ENCODE assay signal across 8 mouse cellular contexts in the genomic region with DNA sequence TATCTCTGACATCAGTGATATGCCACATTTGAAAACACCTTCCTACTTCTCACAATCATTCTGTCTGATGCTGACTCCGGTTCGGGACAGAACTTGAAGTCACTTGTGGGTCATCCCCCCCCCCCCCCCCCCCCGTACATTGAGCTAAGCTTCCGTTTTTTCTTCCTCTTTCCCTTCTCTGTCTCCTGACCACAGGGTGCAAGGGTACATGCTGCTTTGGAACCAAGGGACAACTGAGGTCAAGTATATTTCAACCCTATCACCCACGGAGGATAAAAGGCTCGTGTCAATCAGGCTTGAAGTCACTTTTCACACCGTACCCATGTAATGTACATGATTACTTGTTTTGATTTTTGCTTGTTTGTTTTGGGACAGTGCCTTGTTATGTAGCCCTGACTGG. TPM values are rescaled to one million over a fixed set of nuclear protein-coding genes. Genes with fewer than 3 reads are reported as not detected.
DNase-seq lines count a peak whose midpoint lies in the region; ATAC-seq and TF ChIP-seq lines count a peak whose summit lies in the region.

No protein-coding gene starts in this region.

- no peak overlapping the region for H3K27ac ChIP-seq in heart, embryonic 10.5 days
- no peak overlapping the region for H3K27ac ChIP-seq in embryonic facial prominence, embryonic 11.5 days (replicated peaks; ENCODE audit: low read depth, low read length)
- no peak overlapping the region for H3K27ac ChIP-seq in hindbrain, postnatal 0 days
- no peak overlapping the region for H3K27ac ChIP-seq in midbrain, embryonic 13.5 days

- no peaks in the 10 kb centered on the region for H3K36me3 ChIP-seq in heart, embryonic 10.5 days
- H3K36me3 ChIP-seq in embryonic facial prominence, embryonic 11.5 days (replicated peaks; ENCODE audit: control insufficient read depth, insufficient read depth, low read depth, low read length), result no peaks in the 10 kb centered on the region
- H3K36me3 ChIP-seq in hindbrain, postnatal 0 days (ENCODE audit: insufficient read depth, low read length), result no peaks in the 10 kb centered on the region
- no peaks in the 10 kb centered on the region for H3K36me3 ChIP-seq in midbrain, embryonic 13.5 days

- H3K4me2 ChIP-seq in embryonic facial prominence, embryonic 11.5 days (ENCODE audit: low read depth, low read length), result peak overlapping the region; percentile 100
- peak overlapping the region; percentile 99 for H3K4me2 ChIP-seq in hindbrain, postnatal 0 days (ENCODE audit: low read depth, low read length)
- peak overlapping the region; percentile 100 for H3K4me2 ChIP-seq in midbrain, embryonic 13.5 days (replicated peaks)

- no peaks in the 10 kb centered on the region for H3K9me3 ChIP-seq in heart, embryonic 10.5 days
- H3K9me3 ChIP-seq in embryonic facial prominence, embryonic 11.5 days (replicated peaks; ENCODE audit: control insufficient read depth, low read length), result no peaks in the 10 kb centered on the region
- H3K9me3 ChIP-seq in hindbrain, postnatal 0 days (ENCODE audit: low read length), result no peaks in the 10 kb centered on the region
- no peaks in the 10 kb centered on the region for H3K9me3 ChIP-seq in midbrain, embryonic 13.5 days

- no peak overlapping the region for H3K9ac ChIP-seq in embryonic facial prominence, embryonic 11.5 days (replicated peaks; ENCODE audit: low read length)
- H3K9ac ChIP-seq in hindbrain, postnatal 0 days (replicated peaks; ENCODE audit: low read length), result no peak overlapping the region; the same call in 1 of the 2 replicates
- H3K9ac ChIP-seq in midbrain, embryonic 13.5 days (replicated peaks), result peak overlapping the region; percentile 73

- peaks cover 67% of the 10 kb centered on the region for H3K27me3 ChIP-seq in heart, embryonic 10.5 days (ENCODE audit: insufficient read depth, poor library complexity, severe bottlenecking)
- peaks cover 14% of the 10 kb centered on the region for H3K27me3 ChIP-seq in embryonic facial prominence, embryonic 11.5 days (ENCODE audit: control insufficient read depth, insufficient read depth, low read length)
- no peaks in the 10 kb centered on the region for H3K27me3 ChIP-seq in hindbrain, postnatal 0 days (ENCODE audit: insufficient read depth, low read length)
- peaks cover 50% of the 10 kb centered on the region for H3K27me3 ChIP-seq in midbrain, embryonic 13.5 days

- no peak for TF ChIP-seq CTCF in hindbrain, postnatal 0 days (IDR thresholded peaks at IDR 0.05; ENCODE audit: low read depth)

- no peak for DNase-seq in heart, embryonic 10.5 days (ENCODE audit: low spot score)
- DNase-seq in heart, adult 8-10 months (ENCODE audit: low spot score), result no peak
- DNase-seq in embryonic facial prominence, embryonic 11.5 days (ENCODE audit: low spot score), result no peak
- DNase-seq in hindbrain, postnatal 0 days (ENCODE audit: low spot score), result no peak
- DNase-seq in urinary bladder, postnatal 4 days (ENCODE audit: low spot score in 2 of 2), result no peak
- no peak for DNase-seq in urinary bladder, adult 18-20 months (ENCODE audit: low spot score in 2 of 2)
- DNase-seq in right cerebral cortex, postnatal 25 days, result no peak

- WGBS in heart, embryonic 10.5 days, result 15% methylated on average over 7 of the region's 7 CpGs
- 17% methylated on average over 5 of the region's 7 CpGs for WGBS in embryonic facial prominence, embryonic 11.5 days
- 12% methylated on average over 7 of the region's 7 CpGs for WGBS in hindbrain, postnatal 0 days
- WGBS in midbrain, embryonic 13.5 days, result 12% methylated on average over 7 of the region's 7 CpGs

- peak overlapping the region; percentile 70 for H3K4me3 ChIP-seq in heart, embryonic 10.5 days
- peak overlapping the region; percentile 51 for H3K4me3 ChIP-seq in embryonic facial prominence, embryonic 11.5 days (ENCODE audit: low read depth, low read length)
- peak overlapping the region; percentile 62 for H3K4me3 ChIP-seq in hindbrain, postnatal 0 days (ENCODE audit: low read length)
- H3K4me3 ChIP-seq in midbrain, embryonic 13.5 days (replicated peaks), result peak overlapping the region; percentile 63

- ATAC-seq in embryonic facial prominence, embryonic 11.5 days (replicated peaks; ENCODE audit: insufficient number of reproducible peaks, low FRiP score, low TSS enrichment, low read depth), result 0 out of 2 replicates have a peak, but pooled peaks have one; percentile 19
- ATAC-seq in hindbrain, postnatal 0 days, result no peak
- ATAC-seq in midbrain, embryonic 13.5 days, result no peak

- peaks cover 26% of the 10 kb centered on the region for H3K4me1 ChIP-seq in heart, embryonic 10.5 days
- H3K4me1 ChIP-seq in embryonic facial prominence, embryonic 11.5 days (ENCODE audit: control insufficient read depth, insufficient read depth, low read length), result no peaks in the 10 kb centered on the region; the same call in 1 of the 2 replicates
- peaks cover 7% of the 10 kb centered on the region; the same call in 1 of the 2 replicates for H3K4me1 ChIP-seq in hindbrain, postnatal 0 days (ENCODE audit: insufficient read depth, low read length)
- peaks cover 28% of the 10 kb centered on the region for H3K4me1 ChIP-seq in midbrain, embryonic 13.5 days (replicated peaks)

RNA-seq across cellular contexts. Expression of gene Intu, which starts 0.2 kb away (rescaled TPM):
- 3.6 and 4.2 TPM in 2 replicates for polyA plus RNA-seq in heart, embryonic 10.5 days (2016; fragmentation: Nextera tagmentation; extraction: Ambion mirVana)
- 10 to 100 TPM; 17.3 to 23.2 (median 20.6) TPM for total RNA-seq in heart, adult 8-10 months (2022)
- polyA plus RNA-seq in embryonic facial prominence, embryonic 11.5 days (2014; fragmentation: Nextera tagmentation; extraction: Ambion mirVana), result 6.2 and 7.1 TPM in 2 replicates
- total RNA-seq in hindbrain, postnatal 0 days (2014; rRNA removed), result 6.3 and 6.6 TPM in 2 replicates
- polyA plus RNA-seq in hindbrain, postnatal 0 days (2015; fragmentation: Nextera tagmentation; extraction: Ambion mirVana), result 2.5 and 3.0 TPM in 2 replicates
- polyA plus RNA-seq in midbrain, embryonic 13.5 days (2015; fragmentation: Nextera tagmentation; extraction: Ambion mirVana), result 3.2 and 4.2 TPM in 2 replicates
